8 mouse cellular contexts compared by ENCODE assay signal in genomic region chrX:38438147-38438791, GRCm38 (mm10). TPM values are rescaled to one million over a fixed set of nuclear protein-coding genes. Genes with fewer than 3 reads are reported as not detected.
DNase-seq lines count a peak whose midpoint lies in the region; ATAC-seq and TF ChIP-seq lines count a peak whose summit lies in the region.

No protein-coding gene starts in this region.

- H3K9ac ChIP-seq in intestine, postnatal 0 days (ENCODE audit: low read depth, low read length): no peak overlapping the region
- H3K9ac ChIP-seq in intestine, embryonic 15.5 days: no peak overlapping the region
- H3K9ac ChIP-seq in limb, embryonic 14.5 days (ENCODE audit: low read depth, low read length, severe bottlenecking): no peak overlapping the region

- no peaks in the 10 kb centered on the region for H3K4me1 ChIP-seq in intestine, postnatal 0 days (replicated peaks; ENCODE audit: control insufficient read depth, insufficient read depth, low read length)
- H3K4me1 ChIP-seq in intestine, embryonic 15.5 days (replicated peaks): no peaks in the 10 kb centered on the region
- H3K4me1 ChIP-seq in limb, embryonic 14.5 days (ENCODE audit: control insufficient read depth, insufficient read depth, low read length): no peaks in the 10 kb centered on the region

- peak; percentile 93 for DNase-seq in cerebellum, postnatal 10 days
- DNase-seq in frontal cortex, postnatal 25 days (ENCODE audit: low spot score in 2 of 2): peak; percentile 48 to 64
- peak; percentile 59 to 81 for DNase-seq in kidney, adult 8-10 months
- DNase-seq in limb, embryonic 14.5 days (ENCODE audit: low spot score): peak; percentile 81
- peak; percentile 13 to 47 for DNase-seq in spleen, postnatal 14 days (ENCODE audit: low spot score in 2 of 2)

- H3ac ChIP-seq in myocyte (ENCODE audit: control insufficient read depth, insufficient read length): no peak overlapping the region

- ATAC-seq in intestine, postnatal 0 days: no peak
- ATAC-seq in intestine, embryonic 15.5 days: no peak
- peak; percentile 44; the same call in 1 of the 2 replicates for ATAC-seq in limb, embryonic 14.5 days (ENCODE audit: low FRiP score, low read depth)

- TF ChIP-seq CTCF in intestine, postnatal 0 days (IDR thresholded peaks at IDR 0.05; ENCODE audit: low read depth): peak; percentile 88

- H3K27me3 ChIP-seq in intestine, postnatal 0 days (replicated peaks; ENCODE audit: control insufficient read depth, insufficient read depth, low read length): no peaks in the 10 kb centered on the region
- no peaks in the 10 kb centered on the region for H3K27me3 ChIP-seq in intestine, embryonic 15.5 days (replicated peaks)
- no peaks in the 10 kb centered on the region for H3K27me3 ChIP-seq in limb, embryonic 14.5 days (ENCODE audit: control insufficient read depth, insufficient read depth, low read length)
- no peaks in the 10 kb centered on the region for H3K27me3 ChIP-seq in myocyte (ENCODE audit: control insufficient read depth, insufficient read depth, insufficient read length)

- TF ChIP-seq POLR2A in limb, embryonic 14.5 days (IDR thresholded peaks at IDR 0.05; ENCODE audit: borderline replicate concordance, extremely low read depth, insufficient read depth, insufficient read length): no peak
- no peak for TF ChIP-seq POLR2A in myocyte (IDR thresholded peaks at IDR 0.05; ENCODE audit: insufficient read length, low read depth)

- no peaks in the 10 kb centered on the region for H3K79me2 ChIP-seq in myocyte (ENCODE audit: control insufficient read depth, insufficient read depth)

- 51% methylated on average over 7 of the region's 7 CpGs for WGBS in intestine, postnatal 0 days
- 56% methylated on average over 7 of the region's 7 CpGs for WGBS in intestine, embryonic 15.5 days
- 48% methylated on average over 7 of the region's 7 CpGs for WGBS in limb, embryonic 14.5 days

- no peak overlapping the region for H3K27ac ChIP-seq in intestine, postnatal 0 days (ENCODE audit: low read depth, low read length)
- no peak overlapping the region for H3K27ac ChIP-seq in intestine, embryonic 15.5 days
- no peak overlapping the region for H3K27ac ChIP-seq in limb, embryonic 14.5 days (replicated peaks; ENCODE audit: low read depth, low read length)

- no peaks in the 10 kb centered on the region for H3K9me3 ChIP-seq in intestine, postnatal 0 days (ENCODE audit: control insufficient read depth)
- H3K9me3 ChIP-seq in intestine, embryonic 15.5 days: no peaks in the 10 kb centered on the region
- H3K9me3 ChIP-seq in limb, embryonic 14.5 days (ENCODE audit: control insufficient read depth, low read length): no peaks in the 10 kb centered on the region

- H3K4me3 ChIP-seq in intestine, postnatal 0 days (ENCODE audit: low read depth, low read length): no peak overlapping the region
- H3K4me3 ChIP-seq in intestine, embryonic 15.5 days (replicated peaks): no peak overlapping the region
- H3K4me3 ChIP-seq in limb, embryonic 14.5 days (replicated peaks; ENCODE audit: low read length): no peak overlapping the region
- H3K4me3 ChIP-seq in myocyte: no peak overlapping the region

- no peaks in the 10 kb centered on the region for H3K36me3 ChIP-seq in intestine, postnatal 0 days (ENCODE audit: control insufficient read depth, insufficient read depth)
- H3K36me3 ChIP-seq in intestine, embryonic 15.5 days: no peaks in the 10 kb centered on the region
- peaks cover 6% of the 10 kb centered on the region for H3K36me3 ChIP-seq in limb, embryonic 14.5 days (ENCODE audit: control insufficient read depth, insufficient read depth, low read length)
- peaks cover 13% of the 10 kb centered on the region for H3K36me3 ChIP-seq in myocyte (ENCODE audit: control insufficient read depth, insufficient read depth)

- no peak overlapping the region for H3K4me2 ChIP-seq in intestine, postnatal 0 days (replicated peaks; ENCODE audit: low read depth)
- H3K4me2 ChIP-seq in intestine, embryonic 15.5 days (replicated peaks): no peak overlapping the region
- no peak overlapping the region for H3K4me2 ChIP-seq in limb, embryonic 14.5 days (replicated peaks; ENCODE audit: low read depth, low read length, severe bottlenecking)
- H3K4me2 ChIP-seq in myocyte (ENCODE audit: low read depth): peak overlapping the region; percentile 18

TF ChIP-seq in myocyte, 11 proteins besides CTCF, POLR2A, EP300 and RAD21:
- TF ChIP-seq REST (IDR thresholded peaks at IDR 0.05; ENCODE audit: insufficient read depth, insufficient read length) (no peak), CEBPB (IDR thresholded peaks at IDR 0.05; ENCODE audit: insufficient read depth, poor library complexity, severe bottlenecking) (0 out of 2 replicates have a peak, but pooled peaks have one; percentile 18), MYOG (IDR thresholded peaks at IDR 0.05; ENCODE audit: control insufficient read depth in 1 of 3, insufficient read depth in 1 of 3, insufficient read length in 2 of 3, low read depth in 2 of 3) (no peak), USF1 (IDR thresholded peaks at IDR 0.05; ENCODE audit: low read depth) (no peak), SRF (IDR thresholded peaks at IDR 0.05; ENCODE audit: control insufficient read depth, insufficient read length, low read depth) (no peak), E2F4 (IDR thresholded peaks at IDR 0.05; ENCODE audit: insufficient read depth) (no peak), POLR2AphosphoS2 (IDR thresholded peaks at IDR 0.05; ENCODE audit: insufficient read length, low read depth) (no peak)

RNA-seq across cellular contexts. Expression of gene Lamp2, which starts 18.0 kb away (rescaled TPM):
- 329 and 355 TPM in 2 replicates for polyA plus RNA-seq in intestine, postnatal 0 days (2015; fragmentation: Nextera tagmentation; extraction: Ambion mirVana)
- 149 and 158 TPM in 2 replicates for polyA plus RNA-seq in intestine, embryonic 15.5 days (2015; fragmentation: Nextera tagmentation; extraction: Ambion mirVana)
- polyA plus RNA-seq in limb, embryonic 14.5 days (2012; rRNA removed): 108 and 114 TPM in 2 replicates
- polyA plus RNA-seq in limb, embryonic 14.5 days (2014; fragmentation: Nextera tagmentation; extraction: Ambion mirVana): 169 and 172 TPM in 2 replicates
- 74.5 TPM for polyA plus RNA-seq in myocyte (2012; fragmentation: generic; extraction: Trizol)

Comparison
In these comparisons a context has a peak if more than half of its experiments do, and no peak if none do; other contexts are left out.
1. DNase-seq: peak in every context shown above with its lines; median percentile 93 in cerebellum, postnatal 10 days; 81 in limb, embryonic 14.5 days; 70 in kidney, adult 8-10 months; 56 in frontal cortex, postnatal 25 days; 30 in spleen, postnatal 14 days.